8 mouse cellular contexts compared by ENCODE assay signal in the genomic region with DNA sequence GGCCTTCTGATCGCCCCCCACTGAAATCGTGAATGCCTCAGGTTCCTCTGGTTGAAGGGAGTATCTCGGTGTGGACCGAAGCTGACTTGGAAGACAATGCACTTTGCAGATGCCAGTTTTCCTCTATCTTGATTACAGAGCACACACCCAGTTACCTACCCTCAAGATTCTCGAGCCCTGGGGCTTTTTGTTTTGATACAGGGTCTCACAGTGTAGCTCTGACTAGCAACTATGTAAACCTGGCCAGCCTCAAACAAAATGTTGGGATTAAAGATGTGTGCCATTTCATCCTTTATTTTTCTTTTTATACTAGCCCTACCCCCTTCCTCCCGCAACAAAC. TPM values are rescaled to one million over a fixed set of nuclear protein-coding genes. Genes with fewer than 3 reads are reported as not detected.
DNase-seq lines count a peak whose midpoint lies in the region; ATAC-seq lines count a peak whose summit lies in the region.

No protein-coding gene starts in this region.

- peaks cover 20% of the 10 kb centered on the region for H3K4me1 ChIP-seq in kidney, embryonic 14.5 days (ENCODE audit: control insufficient read depth, insufficient read depth, low read length)
- peaks cover 7% of the 10 kb centered on the region; the same call in 1 of the 2 replicates for H3K4me1 ChIP-seq in brown adipose tissue, adult 24 weeks (ENCODE audit: control insufficient read depth, insufficient read depth, insufficient read length, low read length)
- H3K4me1 ChIP-seq in hindbrain, embryonic 14.5 days (replicated peaks; ENCODE audit: control insufficient read depth, insufficient read depth, low read length), result peaks cover 22% of the 10 kb centered on the region
- peaks cover 33% of the 10 kb centered on the region for H3K4me1 ChIP-seq in midbrain, embryonic 14.5 days (ENCODE audit: control insufficient read depth, insufficient read depth, low read length)

- H3K36me3 ChIP-seq in kidney, embryonic 14.5 days (ENCODE audit: control insufficient read depth, insufficient read depth, low read length), result 0 out of 2 replicates have a peak, but pooled peaks cover 3% of the 10 kb centered on the region
- peaks cover 6% of the 10 kb centered on the region; the same call in 1 of the 2 replicates for H3K36me3 ChIP-seq in hindbrain, embryonic 14.5 days (replicated peaks; ENCODE audit: control insufficient read depth, insufficient read depth)
- peaks cover 13% of the 10 kb centered on the region; the same call in 1 of the 2 replicates for H3K36me3 ChIP-seq in midbrain, embryonic 14.5 days (ENCODE audit: control insufficient read depth, insufficient read depth, low read length)

- no peak for DNase-seq in kidney, adult 18-20 months
- no peak for DNase-seq in hindbrain, embryonic 14.5 days (ENCODE audit: low spot score)
- no peak for DNase-seq in midbrain, embryonic 14.5 days
- no peak for DNase-seq in frontal cortex, postnatal 14 days (ENCODE audit: low spot score in 2 of 2)
- DNase-seq in cerebellum, adult 18-20 months, result no peak

- no peaks in the 10 kb centered on the region for H3K9me3 ChIP-seq in kidney, embryonic 14.5 days (ENCODE audit: control insufficient read depth, low read length)
- no peaks in the 10 kb centered on the region for H3K9me3 ChIP-seq in hindbrain, embryonic 14.5 days (ENCODE audit: control insufficient read depth, low read length)
- no peaks in the 10 kb centered on the region for H3K9me3 ChIP-seq in midbrain, embryonic 14.5 days (ENCODE audit: control insufficient read depth, low read length)

- peak; percentile 25; the same call in 1 of the 2 replicates for ATAC-seq in kidney, embryonic 14.5 days (ENCODE audit: low FRiP score, low TSS enrichment)
- peak; percentile 37 for ATAC-seq in hindbrain, embryonic 14.5 days (ENCODE audit: low FRiP score)
- ATAC-seq in midbrain, embryonic 14.5 days (ENCODE audit: low FRiP score, low TSS enrichment), result peak; percentile 38
- ATAC-seq in megakaryocyte-erythroid progenitor cell, adult 5-6 weeks (replicated peaks; ENCODE audit: low FRiP score, low TSS enrichment, poor library complexity, severe bottlenecking), result no peak

- peak overlapping the region; percentile 92 for H3K4me2 ChIP-seq in kidney, embryonic 14.5 days (replicated peaks; ENCODE audit: low read depth, low read length)
- peak overlapping the region; percentile 73 for H3K4me2 ChIP-seq in hindbrain, embryonic 14.5 days (replicated peaks)
- peak overlapping the region; percentile 97 for H3K4me2 ChIP-seq in midbrain, embryonic 14.5 days (ENCODE audit: low read length)

- H3K4me3 ChIP-seq in kidney, embryonic 14.5 days (ENCODE audit: low read length), result peak overlapping the region; percentile 88
- peak overlapping the region; percentile 93 for H3K4me3 ChIP-seq in brown adipose tissue, adult 24 weeks (ENCODE audit: insufficient read depth, low read depth, low read length)
- H3K4me3 ChIP-seq in hindbrain, embryonic 14.5 days (replicated peaks; ENCODE audit: low read length), result peak overlapping the region; percentile 88
- peak overlapping the region; percentile 90 for H3K4me3 ChIP-seq in midbrain, embryonic 14.5 days (replicated peaks; ENCODE audit: low read depth, low read length)

- peak overlapping the region; percentile 79; the same call in 1 of the 2 replicates for H3K9ac ChIP-seq in kidney, embryonic 14.5 days (ENCODE audit: low read depth, low read length)
- peak overlapping the region; percentile 92 for H3K9ac ChIP-seq in hindbrain, embryonic 14.5 days
- H3K9ac ChIP-seq in midbrain, embryonic 14.5 days (replicated peaks; ENCODE audit: low read length), result peak overlapping the region; percentile 89

- H3K27ac ChIP-seq in kidney, embryonic 14.5 days (ENCODE audit: low read depth, low read length), result peak overlapping the region; percentile 34; the same call in 1 of the 2 replicates
- H3K27ac ChIP-seq in brown adipose tissue, adult 24 weeks (replicated peaks; ENCODE audit: low read depth, low read length), result peak overlapping the region; percentile 68
- peak overlapping the region; percentile 95 for H3K27ac ChIP-seq in hindbrain, embryonic 14.5 days
- peak overlapping the region; percentile 92 for H3K27ac ChIP-seq in midbrain, embryonic 14.5 days (replicated peaks; ENCODE audit: low read depth, low read length)

- 16% methylated on average over 6 of the region's 6 CpGs for WGBS in kidney, embryonic 14.5 days
- 12% methylated on average over 6 of the region's 6 CpGs for WGBS in hindbrain, embryonic 14.5 days
- WGBS in midbrain, embryonic 14.5 days, result 13% methylated on average over 6 of the region's 6 CpGs

- H3K27me3 ChIP-seq in kidney, embryonic 14.5 days (ENCODE audit: control insufficient read depth, insufficient read depth, low read length), result no peaks in the 10 kb centered on the region
- H3K27me3 ChIP-seq in hindbrain, embryonic 14.5 days (ENCODE audit: control insufficient read depth, insufficient read depth, low read length), result no peaks in the 10 kb centered on the region
- no peaks in the 10 kb centered on the region for H3K27me3 ChIP-seq in midbrain, embryonic 14.5 days (ENCODE audit: control insufficient read depth, insufficient read depth, low read length)

RNA-seq across cellular contexts. Expression of a gene that starts 0.3 kb away (rescaled TPM):
- 106 and 120 TPM in 2 replicates for polyA plus RNA-seq in kidney, embryonic 14.5 days (2014; fragmentation: Nextera tagmentation; extraction: Ambion mirVana)
- polyA plus RNA-seq in brown adipose tissue, adult 24 weeks (2012; ENCODE audit: insufficient read depth, insufficient read length, missing spikeins), result 87.8 and 101 TPM in 2 replicates
- 207 and 222 TPM in 2 replicates for polyA plus RNA-seq in hindbrain, embryonic 14.5 days (2014; fragmentation: Nextera tagmentation; extraction: Ambion mirVana)
- 205 and 217 TPM in 2 replicates for polyA plus RNA-seq in midbrain, embryonic 14.5 days (2014; fragmentation: Nextera tagmentation; extraction: Ambion mirVana)
- 58.8 and 69.7 TPM in 2 replicates for total RNA-seq in megakaryocyte-erythroid progenitor cell, adult 5-6 weeks (2014; fragmentation: Nextera tagmentation)
- 456 and 521 TPM in 2 replicates for total RNA-seq in megakaryocyte-erythroid progenitor cell, adult 5-6 weeks (2017)

RNA-seq across cellular contexts. Expression of a gene that starts 30.0 kb away (rescaled TPM):
- polyA plus RNA-seq in kidney, embryonic 14.5 days (2014; fragmentation: Nextera tagmentation; extraction: Ambion mirVana), result 22.1 and 27.9 TPM in 2 replicates
- polyA plus RNA-seq in brown adipose tissue, adult 24 weeks (2012; ENCODE audit: insufficient read depth, insufficient read length, missing spikeins), result 2.4 and 4.0 TPM in 2 replicates
- polyA plus RNA-seq in hindbrain, embryonic 14.5 days (2014; fragmentation: Nextera tagmentation; extraction: Ambion mirVana), result 39.4 and 49.7 TPM in 2 replicates
- 49.5 and 59.4 TPM in 2 replicates for polyA plus RNA-seq in midbrain, embryonic 14.5 days (2014; fragmentation: Nextera tagmentation; extraction: Ambion mirVana)
- 1.8 and 6.5 TPM in 2 replicates for total RNA-seq in megakaryocyte-erythroid progenitor cell, adult 5-6 weeks (2014; fragmentation: Nextera tagmentation)
- 0.42 and 2.3 TPM in 2 replicates for total RNA-seq in megakaryocyte-erythroid progenitor cell, adult 5-6 weeks (2017)

Comparison
In these comparisons a context has a peak if more than half of its experiments do, and no peak if none do; other contexts are left out.
1. H3K27ac ChIP-seq: peak in every context shown above with its lines; median percentile 95 in hindbrain, embryonic 14.5 days; 92 in midbrain, embryonic 14.5 days; 68 in brown adipose tissue, adult 24 weeks; 34 in kidney, embryonic 14.5 days.